Mouse (Mus musculus) embryonic fibroblast, embryonic 13.5 days (primary cell): ENCODE results near the gene Greb1.

Experiments
- CTCF ChIP-seq: IDR thresholded peaks from 2 replicates; pipeline ENCODE4 v1.5.1; 2011; ENCODE audit warnings: mild to moderate bottlenecking, control low read depth, low read length, moderate library complexity, borderline replicate concordance; ENCODE audit not compliant: insufficient read depth
- POLR2A ChIP-seq: IDR thresholded peaks from 2 replicates; pipeline ENCODE4 v1.6.1; 2011; ENCODE audit warnings: low read depth, mild to moderate bottlenecking, control low read depth, low read length, moderate library complexity

GRCm38 (mm10) chr12:16730196-16730595, 70.5 kb downstream of the Greb1 start:
- TF ChIP-seq CTCF (no peak), POLR2A (no peak)
